Mouse (Mus musculus): Measurements from ENCODE around the gene 9130230L23Rik. TPM values are rescaled to one million over a fixed set of nuclear protein-coding genes. Genes with fewer than 3 reads are reported as not detected.

9130230L23Rik gene
- total RNA-seq (2012; rRNA removed) (0.30 and 0.38 TPM in 2 replicates), total RNA-seq (2014; rRNA removed) (not detected in 2 replicates), polyA plus RNA-seq (2012; ENCODE audit: insufficient read length, low read depth) (0.20 and 0.35 TPM in 2 replicates)

- Histone ChIP-seq H3K9ac (ENCODE audit: insufficient read depth, low read depth) (no peak within 1 kb of the TSS), H3K27me3 (replicated peaks) (no peaks in the 10 kb centered on the region), H3K4me3 (replicated peaks in 1 of 3; ENCODE audit: low read depth in 2 of 3, low read length in 2 of 3, poor library complexity in 1 of 3) (peak within 1 kb of the TSS; percentile 5 to 34 (median 16)), H3K79me2 (replicated peaks; ENCODE audit: control insufficient read depth, extremely low read depth, insufficient read depth, poor library complexity, severe bottlenecking) (no peaks in the 10 kb centered on the region), H3K9me3 (replicated peaks; ENCODE audit: low read length) (no peaks in the 10 kb centered on the region), H3K4me2 (ENCODE audit: insufficient read depth, low read depth, poor library complexity, severe bottlenecking) (peak within 1 kb of the TSS; percentile 74), H3K36me3 (replicated peaks in 1 of 2; ENCODE audit: control insufficient read depth in 1 of 2, insufficient read depth in 1 of 2, low read length in 1 of 2) (no peaks in the 10 kb centered on the region), H3K4me1 (ENCODE audit: control insufficient read depth in 1 of 2, insufficient read depth in 2 of 2) (peaks cover 17 to 42% of the 10 kb centered on the region in 2 experiments), H3K27ac (ENCODE audit: insufficient read depth, low read depth) (no peak within 1 kb of the TSS)
- no peak for DNase-seq (ENCODE audit: extremely low read depth)
- in situ Hi-C loops (cut with MboI; ENCODE audit: low pct_ligation_motif_present, low pct_unique_long_range_greater_than_20kb, low sequenced_read_pairs) = no loop called here
- dilution Hi-C loops (cut with MboI; ENCODE audit: extremely low pct_ligation_motif_present, extremely low pct_unique_long_range_greater_than_20kb, low sequenced_read_pairs) = no loop called here
- TF ChIP-seq ZC3H11A (IDR thresholded peaks at IDR 0.05; ENCODE audit: low read depth, low read length) = no peak
- TF ChIP-seq TBP (conservative IDR thresholded peaks at IDR 0.05; ENCODE audit: low read depth, low read length) = no peak
- no peak for TF ChIP-seq JUN (IDR thresholded peaks at IDR 0.05; ENCODE audit: insufficient read depth, low read depth, low read length)
- TF ChIP-seq E2F4 (IDR thresholded peaks at IDR 0.05; ENCODE audit: insufficient replicate concordance, low read depth, low read length) = no peak
These were observed at the start of gene 9130230L23Rik for GRCm38 (mm10) chr5:66004134-66004925. Gene 9130230L23Rik, minus strand, starts transcription at chr5:66004285.

- DNase-seq (ENCODE audit: extremely low read depth) = no peak
- Histone ChIP-seq H3K9ac (ENCODE audit: insufficient read depth, low read depth) (no peak overlapping the region), H3K27me3 (replicated peaks) (no peaks in the 10 kb centered on the region), H3K36me3 (replicated peaks in 1 of 2; ENCODE audit: control insufficient read depth in 1 of 2, insufficient read depth in 1 of 2, low read length in 1 of 2) (no peaks in the 10 kb centered on the region), H3K4me2 (ENCODE audit: insufficient read depth, low read depth, poor library complexity, severe bottlenecking) (no peak overlapping the region), H3K9me3 (replicated peaks; ENCODE audit: low read length) (no peaks in the 10 kb centered on the region), H3K27ac (ENCODE audit: insufficient read depth, low read depth) (no peak overlapping the region), H3K4me3 (replicated peaks in 1 of 3; ENCODE audit: low read depth in 2 of 3, low read length in 2 of 3, poor library complexity in 1 of 3) (no peak overlapping the region), H3K79me2 (replicated peaks; ENCODE audit: control insufficient read depth, extremely low read depth, insufficient read depth, poor library complexity, severe bottlenecking) (peaks cover 12% of the 10 kb centered on the region; the same call in 1 of the 2 replicates), H3K4me1 (ENCODE audit: control insufficient read depth in 1 of 2, insufficient read depth in 2 of 2) (peaks cover 3 to 6% of the 10 kb centered on the region in 2 experiments; a peak in 2 of 4 replicates)
- no peak for TF ChIP-seq SMC3 (IDR thresholded peaks at IDR 0.05; ENCODE audit: low read depth, low read length)
- TF ChIP-seq ZNF384 (IDR thresholded peaks at IDR 0.05; ENCODE audit: low read depth, low read length) = no peak
- TF ChIP-seq HCFC1 (IDR thresholded peaks at IDR 0.05; ENCODE audit: low read depth, low read length) = no peak
- TF ChIP-seq SIN3A (IDR thresholded peaks at IDR 0.05; ENCODE audit: low read length) = no peak
- no peak for TF ChIP-seq MAX (IDR thresholded peaks at IDR 0.05; ENCODE audit: low read length)
- TF ChIP-seq CHD2 (IDR thresholded peaks at IDR 0.05; ENCODE audit: low read length) = no peak
- in situ Hi-C loops (cut with MboI; ENCODE audit: low pct_ligation_motif_present, low pct_unique_long_range_greater_than_20kb, low sequenced_read_pairs) = no loop called here
- dilution Hi-C loops (cut with MboI; ENCODE audit: extremely low pct_ligation_motif_present, extremely low pct_unique_long_range_greater_than_20kb, low sequenced_read_pairs) = no loop called here
These were observed 48.9 kb upstream of the 9130230L23Rik start for GRCm38 (mm10) chr5:66052777-66053548.
